Mouse (Mus musculus): ENCODE results near the gene Gpatch2l.

The Gpatch2l gene

GRCm38 (mm10) chr12:86241604-86242536, at the start of gene Gpatch2l:
TSS of gene Gpatch2l (plus strand) at chr12:86241858.
- in situ Hi-C loops (cut with MseI, MboI), result no loop called here

GRCm38 (mm10) chr12:86192036-86192449, 49.6 kb upstream of the Gpatch2l start:
- in situ Hi-C loops (cut with MseI, MboI), result no loop called here

DNA sequence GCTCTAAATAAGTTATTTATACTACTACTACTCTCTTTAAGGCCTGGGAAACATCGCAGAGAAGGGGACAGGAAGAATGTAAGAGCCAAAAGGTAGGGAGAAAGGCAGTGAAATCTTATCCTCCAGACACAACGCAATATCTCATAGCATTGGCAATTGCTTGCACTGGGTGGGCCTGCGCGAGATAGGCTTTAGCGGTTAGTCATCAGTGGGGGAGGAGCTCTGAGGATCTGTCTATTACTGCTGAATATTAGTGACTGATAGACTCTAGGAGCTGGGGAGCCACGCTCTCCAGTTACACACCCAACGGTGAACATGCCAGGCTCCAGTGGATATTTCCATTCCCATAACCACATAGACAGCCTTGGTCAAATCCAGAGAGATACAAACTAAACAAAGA, 44.7 kb upstream of the Gpatch2l start:
- in situ Hi-C loops (cut with MseI, MboI), result no loop called here

GRCm38 (mm10) chr12:86203443-86204057, 38.1 kb upstream of the Gpatch2l start:
- in situ Hi-C loops (cut with MseI, MboI), result no loop called here

GRCm38 (mm10) chr12:86211099-86211520, 30.5 kb upstream of the Gpatch2l start:
- in situ Hi-C loops (cut with MseI, MboI), result no loop called here

DNA sequence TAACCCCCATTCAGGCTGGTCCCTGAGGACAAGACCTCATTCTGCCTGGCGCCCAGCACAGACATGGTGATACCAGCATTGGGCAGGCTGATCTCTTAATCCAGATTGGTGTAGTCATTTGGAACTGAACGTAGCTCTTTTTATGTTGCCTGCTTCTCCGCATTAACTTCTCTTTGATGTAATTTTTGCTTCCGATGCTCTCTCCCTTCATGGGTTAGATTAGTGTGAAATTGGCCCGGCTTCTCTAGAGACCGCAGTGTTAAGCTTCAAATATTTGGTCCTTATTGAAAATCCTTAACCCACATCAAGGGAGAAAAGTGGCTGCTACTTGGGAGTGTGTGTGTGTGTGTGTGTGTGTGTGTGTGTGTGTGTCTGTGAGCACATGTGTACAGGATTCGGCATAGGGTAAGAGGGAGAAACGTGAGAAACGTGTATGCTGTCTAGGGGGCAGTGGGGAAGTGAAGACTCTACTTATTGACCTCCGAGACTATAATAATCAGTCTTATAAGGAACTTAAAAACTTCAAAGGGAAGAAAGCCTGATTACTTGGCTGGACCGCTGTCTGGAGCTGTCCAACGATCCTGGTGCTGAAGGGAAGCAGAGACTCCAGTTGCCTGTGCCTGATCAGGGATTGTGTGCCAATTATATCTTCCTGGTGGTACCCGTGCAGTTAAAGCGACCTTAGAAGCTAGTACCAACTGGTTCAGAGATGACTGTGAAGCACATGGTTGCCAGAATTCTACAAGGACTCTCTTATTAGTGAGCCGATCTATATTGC, 28.8 kb upstream of the Gpatch2l start:
- in situ Hi-C loops (cut with MseI, MboI), result no loop called here

- in situ Hi-C loops (cut with MseI, MboI), result no loop called here
These were observed 27.5 kb upstream of the Gpatch2l start for GRCm38 (mm10) chr12:86214201-86214600.

DNA sequence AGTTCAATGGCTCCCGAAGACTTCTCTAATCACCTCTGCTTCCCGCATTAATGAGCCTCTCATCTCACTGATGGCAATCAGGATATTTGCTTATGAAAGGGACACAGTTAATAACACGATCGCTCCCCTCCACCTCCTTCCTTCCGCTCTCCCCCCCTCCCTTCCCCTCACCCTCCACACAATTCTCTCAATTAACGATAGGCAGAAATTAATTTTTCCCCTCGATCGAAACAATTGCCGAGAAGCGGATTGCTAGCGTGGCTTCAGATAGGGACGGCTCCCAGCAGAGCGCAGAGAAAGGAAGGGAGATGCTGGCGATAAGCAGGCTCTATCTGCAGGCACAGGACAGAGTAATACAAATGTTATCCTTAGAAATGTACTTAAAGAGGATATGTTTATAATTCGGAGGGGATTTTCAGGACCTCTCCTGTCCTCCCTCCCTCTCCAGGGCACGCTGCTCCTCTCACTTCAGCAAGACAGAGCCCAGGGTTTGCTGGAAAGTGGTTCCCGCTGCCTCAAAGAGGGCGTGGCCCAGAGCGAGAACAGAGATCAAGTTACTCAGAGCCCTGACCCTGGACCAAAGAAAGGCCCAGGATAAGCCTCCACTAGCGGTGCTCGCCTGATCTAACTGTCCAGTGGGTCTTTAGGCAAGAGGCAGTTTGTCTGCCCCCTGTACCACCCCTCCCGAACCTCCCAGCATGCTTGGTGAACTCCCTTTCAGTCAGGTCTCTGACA, 24.8 kb upstream of the Gpatch2l start:
- in situ Hi-C loops (cut with MseI, MboI), result no loop called here

DNA sequence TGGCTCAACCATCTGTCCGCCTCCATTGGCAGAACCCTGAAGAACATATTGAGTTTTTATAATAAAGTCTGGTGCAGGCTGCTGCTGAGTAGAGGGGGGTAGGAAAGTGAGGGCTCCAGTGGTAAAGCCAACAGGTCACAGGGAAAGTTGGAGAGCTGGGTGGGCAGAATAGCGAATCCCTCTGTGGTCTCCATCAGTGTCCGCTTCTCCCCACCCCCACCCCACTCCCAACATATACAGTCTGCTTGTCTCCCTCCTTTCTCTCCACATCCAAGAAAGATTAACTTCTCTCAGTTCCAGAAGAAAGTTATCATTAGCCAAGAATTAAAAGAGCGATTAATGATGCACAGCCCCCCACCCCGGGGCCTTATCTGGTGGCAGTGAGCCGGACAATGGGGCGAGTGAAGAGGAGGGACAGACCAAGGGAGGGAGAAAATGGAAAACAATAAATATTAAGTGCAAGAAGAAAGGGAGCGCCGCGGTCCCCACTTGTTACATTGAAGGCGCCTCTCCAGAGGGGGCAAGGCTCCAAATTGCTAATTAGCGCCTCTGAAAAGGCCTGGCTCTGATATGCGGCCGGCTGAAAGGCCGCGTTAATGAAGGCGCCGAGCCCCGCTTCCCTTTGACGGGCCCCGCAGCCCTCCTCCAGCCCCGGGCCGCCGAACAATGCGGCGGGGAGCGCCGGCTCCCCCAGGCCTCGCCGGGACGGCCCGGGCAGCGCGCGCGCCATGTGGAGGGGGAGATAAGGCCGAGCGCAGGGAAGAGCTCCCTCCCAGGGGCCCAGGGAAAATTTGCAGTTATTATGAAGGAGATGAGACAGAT, 21.2 kb upstream of the Gpatch2l start:
- in situ Hi-C loops (cut with MseI, MboI), result no loop called here

DNA sequence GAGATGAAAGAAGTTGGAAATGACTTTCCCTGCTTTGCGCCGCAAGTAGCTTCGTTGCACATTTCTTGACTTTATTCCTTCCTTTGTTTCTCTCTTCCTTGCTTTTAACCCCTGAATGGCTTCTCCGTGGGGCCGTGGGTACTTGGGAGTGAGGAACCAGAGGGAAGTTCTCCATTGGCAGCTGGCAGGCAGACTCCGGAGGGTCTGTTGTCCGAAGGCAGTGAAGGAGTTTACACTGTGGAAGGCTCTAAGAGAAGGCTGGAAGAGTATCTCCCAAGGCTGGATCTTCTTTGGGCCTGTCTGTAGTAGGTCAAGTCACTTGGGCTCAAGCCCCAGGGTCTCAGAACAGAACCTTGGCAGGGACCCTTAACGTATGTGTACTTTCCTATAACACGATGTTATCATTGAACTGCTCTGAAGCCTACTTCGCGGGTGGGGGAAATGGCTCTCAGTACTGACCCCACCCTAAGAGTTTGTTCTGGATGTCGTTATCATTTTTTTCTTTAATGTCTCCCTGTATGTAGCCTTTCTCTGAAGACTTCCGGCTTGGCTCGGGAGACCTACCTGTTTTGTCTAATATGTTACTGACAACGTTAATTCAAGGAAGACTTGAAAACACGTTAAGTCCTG, 20.5 kb upstream of the Gpatch2l start:
- in situ Hi-C loops (cut with MseI, MboI), result no loop called here

DNA sequence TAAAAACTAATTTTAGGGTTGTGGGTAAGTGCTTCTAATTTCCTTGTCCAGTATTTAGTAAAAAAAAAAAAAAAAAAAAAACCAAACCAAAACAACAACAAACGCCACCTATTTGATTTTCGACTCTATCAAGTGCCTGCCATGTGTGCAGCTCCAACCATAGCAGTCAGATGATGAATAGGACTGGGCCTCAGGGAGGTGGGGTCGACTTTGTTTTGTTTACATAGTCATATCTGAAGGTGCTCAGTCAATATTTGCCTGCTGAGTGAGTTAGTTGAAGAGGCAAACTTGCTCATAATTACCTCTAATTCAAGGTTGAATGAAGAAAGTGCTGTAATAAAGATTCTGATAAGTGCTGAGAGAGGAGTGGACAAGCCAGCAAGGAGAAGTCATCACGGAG, 7.4 kb upstream of the Gpatch2l start:
- in situ Hi-C loops (cut with MseI, MboI), result no loop called here

GRCm38 (mm10) chr12:86238736-86239135, 2.9 kb upstream of the Gpatch2l start:
- in situ Hi-C loops (cut with MseI, MboI), result no loop called here

DNA sequence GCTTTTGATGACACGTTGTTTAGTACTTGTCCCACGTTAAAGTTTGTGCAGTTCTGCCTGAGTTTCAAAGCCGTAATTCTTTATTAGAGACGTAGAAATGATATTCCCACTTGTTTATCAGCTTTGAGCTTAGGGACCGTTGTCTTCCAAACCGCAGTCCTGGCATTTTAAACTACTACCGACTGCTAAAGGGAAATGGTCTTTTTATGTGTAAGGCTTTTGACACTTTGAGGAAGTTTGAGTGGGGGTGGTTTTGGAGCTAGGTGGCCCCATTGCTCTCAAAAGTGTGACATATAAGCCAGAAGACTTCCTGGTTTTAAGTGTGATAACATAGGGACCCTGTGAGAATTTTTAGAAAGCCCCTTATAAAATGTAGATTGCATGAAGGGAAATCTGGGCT, 905 bp downstream of the Gpatch2l start:
- in situ Hi-C loops (cut with MseI, MboI), result no loop called here

DNA sequence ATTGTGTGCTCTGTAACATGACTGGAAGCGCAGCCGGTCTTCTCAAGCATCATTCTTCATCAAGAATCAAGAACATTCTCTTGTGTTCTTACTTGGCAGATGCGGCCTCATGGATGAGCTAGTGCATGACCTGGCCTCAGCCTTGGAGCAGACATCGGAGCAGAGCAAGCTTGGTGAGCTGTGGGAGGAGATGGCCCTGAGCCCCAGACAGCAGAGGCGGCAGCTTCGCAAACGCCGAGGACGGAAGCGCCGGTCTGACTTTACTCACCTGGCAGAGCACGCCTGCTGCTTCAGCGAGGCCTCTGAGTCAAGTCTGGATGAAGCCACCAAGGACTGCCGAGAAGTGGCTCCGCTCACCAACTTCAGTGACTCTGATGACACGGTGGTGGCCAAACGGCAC, 2.3 kb downstream of the Gpatch2l start:
- in situ Hi-C loops (cut with MseI, MboI), result no loop called here

GRCm38 (mm10) chr12:86250183-86250582, 8.5 kb downstream of the Gpatch2l start:
- in situ Hi-C loops (cut with MseI, MboI), result no loop called here

GRCm38 (mm10) chr12:86254910-86255309, 13.3 kb downstream of the Gpatch2l start:
- in situ Hi-C loops (cut with MseI, MboI), result no loop called here

DNA sequence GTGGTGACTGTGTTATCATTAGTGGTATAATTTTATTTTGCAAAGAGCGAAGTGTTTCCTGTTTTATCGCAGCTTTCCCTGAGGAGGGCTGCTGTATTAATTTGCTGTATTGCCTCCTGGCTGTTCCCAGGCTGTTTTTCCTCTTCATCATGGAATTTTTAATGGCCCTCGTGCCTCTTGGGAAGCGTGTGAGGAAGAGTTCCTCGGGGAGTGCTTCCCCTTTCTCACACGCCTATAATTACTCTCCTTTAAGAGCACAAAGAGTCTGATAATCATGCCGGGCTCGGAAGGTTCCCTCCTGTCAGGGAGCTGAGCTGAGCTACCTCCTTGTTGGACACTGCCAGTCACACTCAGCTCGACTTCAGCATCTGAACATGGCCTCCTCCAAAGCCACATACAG, 30.0 kb downstream of the Gpatch2l start:
- in situ Hi-C loops (cut with MseI, MboI), result no loop called here

- in situ Hi-C loops (cut with MseI, MboI), result no loop called here
These were observed 32.6 kb downstream of the Gpatch2l start for GRCm38 (mm10) chr12:86274246-86274645.

GRCm38 (mm10) chr12:86275731-86276130, 34.1 kb downstream of the Gpatch2l start:
- in situ Hi-C loops (cut with MseI, MboI), result no loop called here

DNA sequence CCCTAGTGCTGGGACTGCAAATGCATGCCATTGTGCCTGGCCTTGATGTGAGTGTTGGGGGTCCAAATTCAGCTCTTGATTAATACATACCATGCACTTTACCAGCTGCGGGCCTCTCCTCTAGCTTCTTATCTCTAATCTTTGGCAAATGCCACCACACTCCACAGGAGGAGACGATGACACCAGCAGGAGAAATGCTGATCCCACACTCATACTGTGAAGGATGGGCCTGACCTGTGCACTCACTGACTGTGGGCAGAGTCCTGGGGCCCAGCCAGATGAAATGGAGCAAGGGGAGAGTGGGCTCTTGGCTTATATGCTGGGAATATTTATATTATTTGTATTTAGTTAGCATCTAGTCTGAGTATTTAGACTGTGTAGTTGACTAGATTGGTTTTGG, 34.8 kb downstream of the Gpatch2l start:
- in situ Hi-C loops (cut with MseI, MboI), result no loop called here
